Mouse (Mus musculus): Measurements from ENCODE around the gene Srgn. TPM values are rescaled to one million over a fixed set of nuclear protein-coding genes. Genes with fewer than 3 reads are reported as not detected.

Gene Srgn
- polyA plus RNA-seq, 1 experiment, result not detected

DNA sequence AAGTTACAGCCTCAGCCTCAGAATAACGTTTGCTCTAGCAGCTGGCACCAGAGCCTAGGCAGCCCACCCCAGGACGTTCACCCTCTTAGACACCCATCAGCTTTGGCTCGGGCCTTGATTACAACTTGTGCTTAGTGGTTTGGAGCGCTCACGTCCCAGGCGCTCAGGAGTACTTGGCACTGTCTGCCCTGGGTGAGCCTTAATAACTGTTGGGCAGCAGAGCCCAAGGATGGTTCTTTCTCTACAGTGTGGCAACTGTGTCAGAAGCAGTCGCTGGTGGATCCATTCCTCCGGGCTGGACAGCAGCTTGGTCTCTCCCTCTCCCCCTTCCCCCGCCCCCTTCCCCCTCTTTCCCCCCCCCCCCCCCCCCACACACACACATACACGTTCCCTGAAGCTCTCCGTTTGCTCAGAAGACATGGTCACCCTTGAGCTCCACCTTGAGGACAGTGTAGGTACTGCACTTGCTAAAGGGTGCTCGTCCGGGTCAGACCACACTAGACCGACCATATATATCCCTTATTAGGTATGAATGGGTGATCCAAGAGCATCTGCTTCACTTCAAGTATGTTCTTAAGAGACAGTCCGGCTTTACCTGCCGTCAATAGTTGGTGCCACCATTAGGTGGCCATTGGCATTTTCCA is 22.4 kb upstream of the Srgn start:
- Histone ChIP-seq H3K27ac (ENCODE audit: insufficient read depth, low read depth, low read length) (no peak overlapping the region), H3K4me3 (ENCODE audit: insufficient read depth, low read depth, low read length) (no peak overlapping the region), H3K4me1 (ENCODE audit: control insufficient read depth, insufficient read depth, low read length) (peaks cover 2% of the 10 kb centered on the region)
- TF ChIP-seq CTCF (IDR thresholded peaks at IDR 0.05; ENCODE audit: insufficient read depth, low read depth, low read length) (0 out of 2 replicates have a peak, but pooled peaks have one; percentile 7), POLR2A (IDR thresholded peaks at IDR 0.05; ENCODE audit: insufficient read depth, low read depth, low read length) (no peak)
- WGBS, result 16% methylated on average over 16 of the region's 16 CpGs

DNA sequence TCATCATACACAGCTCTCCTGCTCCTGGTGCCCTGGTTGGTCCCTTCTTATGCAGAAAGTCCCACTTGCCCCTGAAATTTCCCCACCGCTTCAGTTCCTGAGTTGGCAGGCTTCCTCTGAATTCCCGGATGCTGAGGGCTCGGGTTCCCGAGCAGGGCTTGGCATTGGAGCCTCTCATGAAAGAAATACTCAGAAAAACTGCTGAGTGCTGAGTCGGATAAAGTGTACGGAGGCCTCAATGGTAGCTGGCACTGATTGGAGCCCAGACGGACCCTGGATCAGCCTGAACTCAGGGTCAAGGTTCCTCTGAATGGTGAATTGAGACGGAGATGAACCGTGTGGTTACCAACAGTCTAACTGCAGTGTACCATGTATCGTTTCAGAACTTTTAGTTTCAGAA is 19.2 kb upstream of the Srgn start:
- Histone ChIP-seq H3K27ac (ENCODE audit: insufficient read depth, low read depth, low read length) (no peak overlapping the region), H3K4me1 (ENCODE audit: control insufficient read depth, insufficient read depth, low read length) (peaks cover 2% of the 10 kb centered on the region), H3K4me3 (ENCODE audit: insufficient read depth, low read depth, low read length) (no peak overlapping the region)
- TF ChIP-seq CTCF (IDR thresholded peaks at IDR 0.05; ENCODE audit: insufficient read depth, low read depth, low read length), result no peak
- TF ChIP-seq POLR2A (IDR thresholded peaks at IDR 0.05; ENCODE audit: insufficient read depth, low read depth, low read length), result no peak
- WGBS, result 59% methylated on average over 10 of the region's 10 CpGs

DNA sequence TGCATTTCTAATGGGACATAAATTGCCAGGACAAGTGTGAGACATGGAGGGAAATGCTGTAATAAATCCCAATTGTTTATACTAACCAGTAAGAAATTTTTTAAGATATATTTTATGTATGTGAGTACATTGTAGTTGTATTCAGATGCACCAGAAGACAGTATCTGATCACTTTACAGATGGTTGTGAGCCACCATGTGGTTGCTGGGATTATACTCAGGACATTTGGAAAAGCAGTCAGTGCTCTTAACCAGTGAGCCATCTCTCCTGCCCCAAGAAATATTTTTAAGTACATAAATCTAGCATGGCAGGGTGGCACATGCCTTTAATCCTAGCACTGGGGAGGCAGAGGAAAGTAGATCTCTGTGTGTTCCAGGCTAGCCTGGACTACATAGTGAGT is 18.5 kb upstream of the Srgn start:
- no peak overlapping the region for H3K4me3 ChIP-seq (ENCODE audit: insufficient read depth, low read depth, low read length)
- TF ChIP-seq CTCF (IDR thresholded peaks at IDR 0.05; ENCODE audit: insufficient read depth, low read depth, low read length) (no peak), POLR2A (IDR thresholded peaks at IDR 0.05; ENCODE audit: insufficient read depth, low read depth, low read length) (no peak)
- peaks cover 2% of the 10 kb centered on the region for H3K4me1 ChIP-seq (ENCODE audit: control insufficient read depth, insufficient read depth, low read length)
- H3K27ac ChIP-seq (ENCODE audit: insufficient read depth, low read depth, low read length), result no peak overlapping the region

DNA sequence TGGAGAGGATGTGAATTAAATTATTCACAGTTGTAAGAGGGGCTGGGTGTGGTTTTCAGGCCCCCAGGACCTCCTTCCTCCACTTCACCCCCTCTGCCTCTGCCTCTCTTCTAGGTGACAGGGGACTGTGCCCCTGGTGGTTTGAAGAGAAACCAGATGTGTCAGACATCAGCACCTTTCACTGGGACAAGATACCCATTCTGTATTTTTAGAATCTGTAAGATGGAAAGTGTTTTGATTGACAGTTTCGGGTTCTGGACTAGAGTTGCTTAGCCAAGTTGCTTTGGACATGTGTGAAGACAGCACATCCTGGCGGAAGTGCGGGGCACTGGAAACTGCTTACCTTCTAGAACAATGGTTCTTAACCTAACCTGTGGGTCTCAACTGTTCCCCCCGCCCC is 17.1 kb upstream of the Srgn start:
- no peak overlapping the region for H3K27ac ChIP-seq (ENCODE audit: insufficient read depth, low read depth, low read length)
- no peaks in the 10 kb centered on the region for H3K4me1 ChIP-seq (ENCODE audit: control insufficient read depth, insufficient read depth, low read length)
- TF ChIP-seq CTCF (IDR thresholded peaks at IDR 0.05; ENCODE audit: insufficient read depth, low read depth, low read length) (no peak), POLR2A (IDR thresholded peaks at IDR 0.05; ENCODE audit: insufficient read depth, low read depth, low read length) (no peak)
- WGBS, result 90% methylated on average over 4 of the region's 4 CpGs
- no peak overlapping the region for H3K4me3 ChIP-seq (ENCODE audit: insufficient read depth, low read depth, low read length)

DNA sequence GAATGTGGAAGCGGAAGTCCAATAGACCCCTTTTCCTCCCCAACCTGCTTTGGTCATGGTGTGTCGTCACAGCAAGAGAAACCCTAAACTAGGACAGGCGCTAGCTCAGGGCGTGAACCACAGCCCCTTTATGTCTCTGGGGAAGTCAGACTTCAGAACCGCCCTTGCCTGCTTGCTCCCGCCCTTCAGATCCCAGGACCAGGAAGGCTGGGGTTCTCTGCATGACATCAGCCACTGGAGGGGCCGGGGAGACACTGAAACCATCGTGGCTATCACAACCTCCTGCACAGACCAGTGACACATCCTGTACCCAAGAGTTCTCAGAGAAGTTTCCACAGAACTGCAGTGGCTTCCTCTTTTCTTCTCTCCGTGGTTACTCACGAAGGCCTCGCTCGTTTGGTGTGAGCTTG is 16.2 kb upstream of the Srgn start:
- Histone ChIP-seq H3K4me3 (ENCODE audit: insufficient read depth, low read depth, low read length) (no peak overlapping the region), H3K27ac (ENCODE audit: insufficient read depth, low read depth, low read length) (no peak overlapping the region), H3K4me1 (ENCODE audit: control insufficient read depth, insufficient read depth, low read length) (no peaks in the 10 kb centered on the region)
- no peak for TF ChIP-seq CTCF (IDR thresholded peaks at IDR 0.05; ENCODE audit: insufficient read depth, low read depth, low read length)
- TF ChIP-seq POLR2A (IDR thresholded peaks at IDR 0.05; ENCODE audit: insufficient read depth, low read depth, low read length), result no peak
- 82% methylated on average over 12 of the region's 12 CpGs for WGBS

DNA sequence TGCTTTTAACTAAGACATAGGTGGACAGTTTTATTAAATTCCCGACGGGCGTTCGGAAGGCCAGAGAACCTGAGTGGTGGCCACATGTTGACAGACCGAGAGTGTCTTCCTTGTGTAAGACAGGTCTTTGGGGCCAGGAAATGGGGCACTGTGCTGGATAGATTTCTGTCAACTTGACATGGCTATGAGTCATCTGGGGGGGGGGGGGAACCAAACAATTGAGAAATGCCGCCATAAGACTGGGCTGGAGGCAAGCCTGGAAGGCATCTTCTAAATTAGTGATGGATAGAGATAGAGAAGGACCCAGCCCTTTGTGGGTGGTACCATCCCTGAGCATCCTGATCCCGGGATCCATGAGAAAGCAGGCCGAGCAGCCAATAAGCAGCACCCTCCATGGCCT is 15.7 kb upstream of the Srgn start:
- no peak overlapping the region for H3K4me3 ChIP-seq (ENCODE audit: insufficient read depth, low read depth, low read length)
- 94% methylated on average over 8 of the region's 8 CpGs for WGBS
- no peak overlapping the region for H3K27ac ChIP-seq (ENCODE audit: insufficient read depth, low read depth, low read length)
- no peak for TF ChIP-seq POLR2A (IDR thresholded peaks at IDR 0.05; ENCODE audit: insufficient read depth, low read depth, low read length)
- TF ChIP-seq CTCF (IDR thresholded peaks at IDR 0.05; ENCODE audit: insufficient read depth, low read depth, low read length), result no peak
- H3K4me1 ChIP-seq (ENCODE audit: control insufficient read depth, insufficient read depth, low read length), result no peaks in the 10 kb centered on the region

DNA sequence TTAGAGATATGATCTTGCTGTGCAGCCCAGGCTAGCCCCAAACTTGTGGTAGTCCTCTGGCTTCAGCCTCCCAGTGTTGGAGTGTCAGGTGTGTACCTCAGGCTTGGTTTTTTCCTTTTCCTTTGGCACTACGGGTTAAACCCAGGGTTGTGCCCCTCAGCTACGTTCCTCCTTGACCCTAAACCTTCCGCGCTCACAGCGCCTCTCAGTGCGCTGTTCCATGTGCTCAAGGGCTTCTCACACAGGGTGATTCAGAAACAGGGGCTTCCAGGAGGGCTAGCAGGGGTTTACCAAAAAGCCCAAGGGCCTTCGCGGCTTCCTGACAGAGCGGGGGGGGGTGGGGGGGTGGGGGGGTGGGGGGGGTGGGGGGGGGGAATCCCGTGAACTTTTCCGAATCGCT is 15.3 kb upstream of the Srgn start:
- 93% methylated on average over 12 of the region's 12 CpGs for WGBS
- no peak overlapping the region for H3K27ac ChIP-seq (ENCODE audit: insufficient read depth, low read depth, low read length)

DNA sequence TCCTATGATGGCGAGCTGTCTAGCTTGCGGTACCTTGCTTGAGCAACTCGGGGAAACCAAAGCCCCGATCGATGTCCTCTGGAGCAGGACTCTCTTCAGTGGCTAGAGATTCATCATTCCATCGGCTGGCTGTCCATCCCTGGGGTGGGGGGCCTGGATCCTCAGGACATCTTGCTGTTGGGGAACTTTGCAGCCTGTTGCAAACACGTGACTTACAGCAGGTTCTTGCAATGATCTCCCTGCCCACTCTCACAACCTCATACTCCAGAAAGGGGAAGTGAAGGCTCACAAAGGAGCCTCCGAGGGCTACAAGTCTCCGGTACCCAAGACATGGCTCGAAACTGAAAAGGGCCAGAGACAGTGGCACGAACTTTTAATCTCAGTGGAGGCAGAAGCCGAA is 14.2 kb upstream of the Srgn start:
- Histone ChIP-seq H3K4me1 (ENCODE audit: control insufficient read depth, insufficient read depth, low read length) (no peaks in the 10 kb centered on the region), H3K27ac (ENCODE audit: insufficient read depth, low read depth, low read length) (no peak overlapping the region), H3K4me3 (ENCODE audit: insufficient read depth, low read depth, low read length) (no peak overlapping the region)
- no peak for TF ChIP-seq CTCF (IDR thresholded peaks at IDR 0.05; ENCODE audit: insufficient read depth, low read depth, low read length)
- TF ChIP-seq POLR2A (IDR thresholded peaks at IDR 0.05; ENCODE audit: insufficient read depth, low read depth, low read length), result no peak
- WGBS, result 96% methylated on average over 12 of the region's 12 CpGs

More for the DNA sequence above, 15.3 kb upstream of the Srgn start:
- TF ChIP-seq CTCF (IDR thresholded peaks at IDR 0.05; ENCODE audit: insufficient read depth, low read depth, low read length) (no peak), POLR2A (IDR thresholded peaks at IDR 0.05; ENCODE audit: insufficient read depth, low read depth, low read length) (no peak)
- Histone ChIP-seq H3K4me3 (ENCODE audit: insufficient read depth, low read depth, low read length) (no peak overlapping the region), H3K4me1 (ENCODE audit: control insufficient read depth, insufficient read depth, low read length) (no peaks in the 10 kb centered on the region)

DNA sequence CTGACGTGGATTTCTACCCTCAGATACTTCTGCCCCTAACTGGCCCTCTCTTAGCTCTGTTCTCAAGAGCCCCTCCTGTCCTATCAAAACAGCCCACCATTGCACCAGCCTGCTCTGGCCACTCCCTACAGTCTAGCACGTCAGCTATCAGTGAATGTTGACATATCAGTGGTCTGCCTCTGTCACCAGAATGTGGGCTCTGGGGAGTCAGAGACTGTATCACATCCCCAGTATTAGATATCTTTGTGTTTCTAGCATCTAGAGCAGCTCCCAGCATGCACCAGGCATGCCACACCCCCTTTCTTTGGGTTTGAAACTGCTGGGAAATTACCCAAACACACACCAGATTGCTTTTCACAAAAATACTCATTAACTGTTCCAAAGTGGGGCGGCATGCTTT is 13.5 kb upstream of the Srgn start:
- TF ChIP-seq POLR2A (IDR thresholded peaks at IDR 0.05; ENCODE audit: insufficient read depth, low read depth, low read length), result no peak
- TF ChIP-seq CTCF (IDR thresholded peaks at IDR 0.05; ENCODE audit: insufficient read depth, low read depth, low read length), result no peak
- Histone ChIP-seq H3K4me1 (ENCODE audit: control insufficient read depth, insufficient read depth, low read length) (no peaks in the 10 kb centered on the region), H3K27ac (ENCODE audit: insufficient read depth, low read depth, low read length) (no peak overlapping the region), H3K4me3 (ENCODE audit: insufficient read depth, low read depth, low read length) (no peak overlapping the region)
- 66% methylated on average over 3 of the region's 3 CpGs for WGBS

DNA sequence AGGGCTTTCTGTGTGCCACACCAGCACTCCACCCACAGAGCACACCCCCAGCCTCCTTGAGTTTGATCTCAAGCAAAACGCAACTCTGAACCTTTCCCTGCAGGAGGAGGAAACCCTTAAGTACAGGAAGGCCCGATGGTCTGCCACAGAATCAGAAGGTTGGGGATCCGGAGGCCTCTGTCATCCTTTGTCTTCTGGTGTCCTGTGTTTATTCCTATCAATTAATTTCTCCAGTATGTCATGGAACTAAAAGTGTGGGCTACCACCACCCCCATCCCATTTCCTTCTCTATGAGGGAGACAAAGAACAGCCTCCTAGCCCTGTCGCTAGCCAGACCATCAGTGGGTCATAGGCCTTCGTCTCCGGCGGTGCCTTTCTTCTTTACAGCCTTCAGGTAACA is 7.3 kb upstream of the Srgn start:
- no peak overlapping the region for H3K27ac ChIP-seq (ENCODE audit: insufficient read depth, low read depth, low read length)
- TF ChIP-seq POLR2A (IDR thresholded peaks at IDR 0.05; ENCODE audit: insufficient read depth, low read depth, low read length) (no peak), CTCF (IDR thresholded peaks at IDR 0.05; ENCODE audit: insufficient read depth, low read depth, low read length) (no peak)
- no peaks in the 10 kb centered on the region for H3K4me1 ChIP-seq (ENCODE audit: control insufficient read depth, insufficient read depth, low read length)
- H3K4me3 ChIP-seq (ENCODE audit: insufficient read depth, low read depth, low read length), result no peak overlapping the region
- WGBS, result 85% methylated on average over 7 of the region's 7 CpGs

Measured in olfactory bulb, adult 2 months (tissue).